Mouse (Mus musculus): ENCODE measurements around the gene Ncapd2. TPM values are rescaled to one million over a fixed set of nuclear protein-coding genes. Genes with fewer than 3 reads are reported as not detected.

Gene Ncapd2
- polyA plus RNA-seq, 1 experiment from 2014 or later = 153 TPM

Small RNA genes lying within 50 kb of the gene (microRNA-seq; reads per million reads assigned to microRNA genes)
- gene Mir3098 (ENCODE audit: borderline number of aligned reads) = not detected
- gene Mir8113 (ENCODE audit: borderline number of aligned reads) = not detected

Other genes with a start within 250 kb of the Ncapd2 start
- gene Cops7a, start 226.2 kb downstream of the Ncapd2 start, polyA plus RNA-seq (2015; fragmentation: Nextera tagmentation; extraction: Ambion mirVana) = 86.0 and 95.5 TPM in 2 replicates
- gene Pianp, start 195.0 kb downstream of the Ncapd2 start, polyA plus RNA-seq (2015; fragmentation: Nextera tagmentation; extraction: Ambion mirVana) = 0.50 and 0.55 TPM in 2 replicates
- 8.8 and 9.5 TPM in 2 replicates for gene Zfp384, start 182.6 kb downstream of the Ncapd2 start, polyA plus RNA-seq (2015; fragmentation: Nextera tagmentation; extraction: Ambion mirVana)
- 113 and 118 TPM in 2 replicates for gene Ing4, start 151.9 kb downstream of the Ncapd2 start, polyA plus RNA-seq (2015; fragmentation: Nextera tagmentation; extraction: Ambion mirVana)
- 9.2 and 10.2 TPM in 2 replicates for gene Acrbp, start 142.0 kb downstream of the Ncapd2 start, polyA plus RNA-seq (2015; fragmentation: Nextera tagmentation; extraction: Ambion mirVana)
- gene Lpar5, start 123.8 kb downstream of the Ncapd2 start, polyA plus RNA-seq (2015; fragmentation: Nextera tagmentation; extraction: Ambion mirVana) = 3.5 and 4.2 TPM in 2 replicates
- gene Chd4, start 95.7 kb downstream of the Ncapd2 start, polyA plus RNA-seq (2015; fragmentation: Nextera tagmentation; extraction: Ambion mirVana) = 70.0 and 84.9 TPM in 2 replicates
- gene Nop2, start 59.8 kb downstream of the Ncapd2 start, polyA plus RNA-seq (2015; fragmentation: Nextera tagmentation; extraction: Ambion mirVana) = 53.9 and 60.7 TPM in 2 replicates
- gene Iffo1, start 46.5 kb downstream of the Ncapd2 start, polyA plus RNA-seq (2015; fragmentation: Nextera tagmentation; extraction: Ambion mirVana) = 13.8 and 19.0 TPM in 2 replicates
- gene Gapdh, start 25.2 kb downstream of the Ncapd2 start, polyA plus RNA-seq (2015; fragmentation: Nextera tagmentation; extraction: Ambion mirVana) = 1,452 and 1,606 TPM in 2 replicates
- gene Mrpl51, start 100 bp upstream of the Ncapd2 start, polyA plus RNA-seq (2015; fragmentation: Nextera tagmentation; extraction: Ambion mirVana) = 281 and 294 TPM in 2 replicates
- gene Vamp1, start 23.9 kb upstream of the Ncapd2 start, polyA plus RNA-seq (2015; fragmentation: Nextera tagmentation; extraction: Ambion mirVana) = 61.0 and 75.3 TPM in 2 replicates
- gene Tapbpl, start 40.2 kb upstream of the Ncapd2 start, polyA plus RNA-seq (2015; fragmentation: Nextera tagmentation; extraction: Ambion mirVana) = 42.5 and 53.1 TPM in 2 replicates
- 175 and 252 TPM in 2 replicates for gene Cd27, start 45.3 kb upstream of the Ncapd2 start, polyA plus RNA-seq (2015; fragmentation: Nextera tagmentation; extraction: Ambion mirVana)
- 0.22 and 0.36 TPM in 2 replicates for gene Tuba3a, start 94.3 kb upstream of the Ncapd2 start, polyA plus RNA-seq (2015; fragmentation: Nextera tagmentation; extraction: Ambion mirVana)
- gene Ltbr, start 122.2 kb upstream of the Ncapd2 start, polyA plus RNA-seq (2015; fragmentation: Nextera tagmentation; extraction: Ambion mirVana) = 29.6 and 30.9 TPM in 2 replicates
- gene Scnn1a, start 129.0 kb upstream of the Ncapd2 start, polyA plus RNA-seq (2015; fragmentation: Nextera tagmentation; extraction: Ambion mirVana) = 9.0 and 9.5 TPM in 2 replicates
- 67.3 and 67.9 TPM in 2 replicates for gene Tnfrsf1a, start 157.7 kb upstream of the Ncapd2 start, polyA plus RNA-seq (2015; fragmentation: Nextera tagmentation; extraction: Ambion mirVana)
- 1.0 and 1.2 TPM in 2 replicates for gene Plekhg6, start 189.1 kb upstream of the Ncapd2 start, polyA plus RNA-seq (2015; fragmentation: Nextera tagmentation; extraction: Ambion mirVana)